Mouse (Mus musculus) lung, postnatal 14 days (tissue): ENCODE results near the gene Gm28048.

Experiments used
- DNase-seq: peaks from one replicate; pipeline ENCODE4 v3.0.0; 2021

Gene Gm28048

GRCm38 (mm10) chr11:22857705-22858440 lies 124.0 kb downstream of the Gm28048 start:
- DNase-seq, result no peak

GRCm38 (mm10) chr11:22857106-22857704 lies 124.7 kb downstream of the Gm28048 start:
- no peak for DNase-seq

- no peak for DNase-seq
Observed at GRCm38 (mm10) chr11:22856371-22856965, 125.4 kb downstream of the Gm28048 start.

GRCm38 (mm10) chr11:22854571-22854970 lies 127.3 kb downstream of the Gm28048 start:
- DNase-seq, result no peak

- no peak for DNase-seq
Observed at GRCm38 (mm10) chr11:22853477-22854157, 128.3 kb downstream of the Gm28048 start.

GRCm38 (mm10) chr11:22852510-22852909 lies 129.4 kb downstream of the Gm28048 start:
- no peak for DNase-seq

- DNase-seq, result no peak
Observed at GRCm38 (mm10) chr11:22851416-22851815, 130.5 kb downstream of the Gm28048 start.

- DNase-seq, result no peak
Observed at GRCm38 (mm10) chr11:22850077-22850476, 131.8 kb downstream of the Gm28048 start.

GRCm38 (mm10) chr11:22848649-22849195 lies 133.2 kb downstream of the Gm28048 start:
- no peak for DNase-seq

GRCm38 (mm10) chr11:22847732-22848648 lies 133.9 kb downstream of the Gm28048 start:
- peak; percentile 46 for DNase-seq

- no peak for DNase-seq
Observed at GRCm38 (mm10) chr11:22846960-22847731, 134.7 kb downstream of the Gm28048 start.

GRCm38 (mm10) chr11:22846093-22846835 lies 135.6 kb downstream of the Gm28048 start:
- no peak for DNase-seq

GRCm38 (mm10) chr11:22844754-22845718 lies 136.9 kb downstream of the Gm28048 start:
- DNase-seq, result no peak

- no peak for DNase-seq
Observed at GRCm38 (mm10) chr11:22839456-22839855, 142.4 kb downstream of the Gm28048 start.

- no peak for DNase-seq
Observed at GRCm38 (mm10) chr11:22838361-22838760, 143.5 kb downstream of the Gm28048 start.

- no peak for DNase-seq
Observed at GRCm38 (mm10) chr11:22836269-22836668, 145.6 kb downstream of the Gm28048 start.

GRCm38 (mm10) chr11:22832600-22832999 lies 149.3 kb downstream of the Gm28048 start:
- DNase-seq, result no peak

GRCm38 (mm10) chr11:22831916-22832315 lies 150.0 kb downstream of the Gm28048 start:
- DNase-seq, result no peak

GRCm38 (mm10) chr11:22830684-22831083 lies 151.2 kb downstream of the Gm28048 start:
- DNase-seq, result no peak
